24 mouse cellular contexts compared by ENCODE assay signal in genomic region chr13:22381128-22381527, GRCm38 (mm10). TPM values are rescaled to one million over a fixed set of nuclear protein-coding genes. Genes with fewer than 3 reads are reported as not detected.
DNase-seq lines count a peak whose midpoint lies in the region; ATAC-seq and TF ChIP-seq lines count a peak whose summit lies in the region.
"Not testable (repeated sequence)": the region's sequence is repeated elsewhere in the genome, so short reads cannot be mapped to it uniquely, and the experiment has no call there.
"Had no signal": no experiment of that assay in that cellular context is flagged by ENCODE, and none has a peak within 500 bp of the region (broad histone marks: within the 10 kb centered on the region; RNA-seq: fewer than 3 reads in every experiment).

No protein-coding gene starts in this region.

- H3K27me3 ChIP-seq in embryonic facial prominence, embryonic 14.5 days (replicated peaks; ENCODE audit: control insufficient read depth, insufficient read depth, low read length); lung, embryonic 14.5 days (ENCODE audit: insufficient read depth, low read length); stomach, embryonic 14.5 days (ENCODE audit: control insufficient read depth, insufficient read depth, low read length): not testable (repeated sequence)

- intact Hi-C loops in left cerebral cortex, adult 2 months (cut with DNase I): not testable (repeated sequence)

- H3K4me1 ChIP-seq in embryonic facial prominence, embryonic 14.5 days (ENCODE audit: control insufficient read depth, insufficient read depth, low read length); lung, embryonic 14.5 days (ENCODE audit: insufficient read depth); stomach, embryonic 14.5 days (ENCODE audit: control insufficient read depth, insufficient read depth, low read length): not testable (repeated sequence)

- 39% methylated on average over 3 of the region's 3 CpGs for WGBS in embryonic facial prominence, embryonic 14.5 days
- 63% methylated on average over 3 of the region's 3 CpGs for WGBS in lung, embryonic 14.5 days
- 52% methylated on average over 3 of the region's 3 CpGs for WGBS in stomach, embryonic 14.5 days

- not testable (repeated sequence) for H3K4me2 ChIP-seq in embryonic facial prominence, embryonic 14.5 days (ENCODE audit: low read depth, low read length); lung, embryonic 14.5 days; stomach, embryonic 14.5 days (replicated peaks; ENCODE audit: low read depth, low read length)

- not testable (repeated sequence) for H3K36me3 ChIP-seq in embryonic facial prominence, embryonic 14.5 days (ENCODE audit: control insufficient read depth, insufficient read depth, low read length); lung, embryonic 14.5 days (ENCODE audit: insufficient read depth); stomach, embryonic 14.5 days (ENCODE audit: control insufficient read depth, insufficient read depth, low read length)

- ATAC-seq in embryonic facial prominence, embryonic 14.5 days (ENCODE audit: low read depth); lung, embryonic 14.5 days (ENCODE audit: insufficient read depth): not testable (repeated sequence)
- ATAC-seq in stomach, embryonic 14.5 days (ENCODE audit: insufficient number of reproducible peaks, insufficient read depth, low FRiP score, low read depth): 0 out of 2 replicates have a peak, but pooled peaks have one; percentile 49

- peak overlapping the region; percentile 55 for H3K27ac ChIP-seq in embryonic facial prominence, embryonic 14.5 days (replicated peaks; ENCODE audit: low read depth, low read length)
- H3K27ac ChIP-seq in layer of hippocampus, adult 2 months: peak overlapping the region; percentile 81
- peak overlapping the region; percentile 67 for H3K27ac ChIP-seq in left cerebral cortex, adult 2 months
- H3K27ac ChIP-seq in lung, embryonic 14.5 days (ENCODE audit: low read depth): not testable (repeated sequence)
- peak overlapping the region; percentile 41; the same call in 1 of the 2 replicates for H3K27ac ChIP-seq in stomach, embryonic 14.5 days (ENCODE audit: low read length)

- not testable (repeated sequence) for H3K9me3 ChIP-seq in embryonic facial prominence, embryonic 14.5 days (ENCODE audit: control insufficient read depth, low read length); lung, embryonic 14.5 days (ENCODE audit: low read depth, low read length); stomach, embryonic 14.5 days (ENCODE audit: control insufficient read depth, low read depth, low read length)

- not testable (repeated sequence) for H3K4me3 ChIP-seq in embryonic facial prominence, embryonic 14.5 days (ENCODE audit: low read depth, low read length); layer of hippocampus, adult 2 months; left cerebral cortex, adult 2 months; lung, embryonic 14.5 days (ENCODE audit: low read depth, low read length); stomach, embryonic 14.5 days (ENCODE audit: low read depth, low read length)

- not testable (repeated sequence) for H3K9ac ChIP-seq in embryonic facial prominence, embryonic 14.5 days (ENCODE audit: low read depth, low read length); lung, embryonic 14.5 days; stomach, embryonic 14.5 days (replicated peaks; ENCODE audit: low read depth, low read length)

- TF ChIP-seq CTCF in layer of hippocampus, adult 2 months (conservative IDR thresholded peaks at IDR 0.05); left cerebral cortex, adult 2 months (IDR thresholded peaks at IDR 0.05); lung, embryonic 14.5 days (IDR thresholded peaks at IDR 0.05; ENCODE audit: low read depth): not testable (repeated sequence)

- DNase-seq in embryonic facial prominence, embryonic 14.5 days (ENCODE audit: low spot score): peak; percentile 69
- peak; percentile 8 to 14 for DNase-seq in heart, adult 9 months (ENCODE audit: low spot score in 2 of 2)
- DNase-seq in heart, postnatal 4 days: peak; percentile 14
- peak; percentile 45 to 67 for DNase-seq in layer of hippocampus, adult 2 months (ENCODE audit: low spot score in 2 of 2)
- peak in 1 of 2 experiments; percentile 18 for DNase-seq in left cerebral cortex, adult 2 months (ENCODE audit: extremely low spot score in 1 of 2, low spot score in 2 of 2)
- peak; percentile 4 for DNase-seq in lung, embryonic 14.5 days

RNA-seq across cellular contexts. Expression of gene Vmn1r199, which starts 1.5 kb away (rescaled TPM):
- polyA plus RNA-seq in embryonic facial prominence, embryonic 14.5 days (2014; fragmentation: Nextera tagmentation; extraction: Ambion mirVana): not detected in 2 replicates
- not detected for total RNA-seq in heart, postnatal 4 days (2021)
- not detected for total RNA-seq in layer of hippocampus, adult 2 months (2021)
- total RNA-seq in left cerebral cortex, adult 2 months (2021): not detected
- polyA plus RNA-seq in lung, embryonic 14.5 days (2014; fragmentation: Nextera tagmentation; extraction: Ambion mirVana): not detected in 2 replicates
- polyA plus RNA-seq in stomach, embryonic 14.5 days (2014; fragmentation: Nextera tagmentation; extraction: Ambion mirVana): not detected in 2 replicates
- total RNA-seq: adrenal gland, postnatal 25 days; common myeloid progenitor, adult 5-6 weeks; gastrocnemius, postnatal 14 days; layer of hippocampus, postnatal 25 days; liver, adult 2 months had no signal
- polyA plus RNA-seq: activated CD4-positive, CD25-positive, alpha-beta regulatory T cell, adult 4 months; C2C12; embryonic facial prominence, embryonic 12.5 days; heart, embryonic 10.5 days; hindbrain, embryonic 12.5 days; inflammation-experienced regulatory T-cells, adult 6 months; kidney, embryonic 14.5 days; liver, adult 2 months; midbrain, embryonic 12.5 days; neural tube, embryonic 13.5 days; Patski; thymus, adult 2 months; urinary bladder, adult 2 months had no signal

RNA-seq across cellular contexts. Expression of gene Vmn1r200, which starts 9.0 kb away (rescaled TPM):
- polyA plus RNA-seq in embryonic facial prominence, embryonic 14.5 days (2014; fragmentation: Nextera tagmentation; extraction: Ambion mirVana): 0.04 TPM in 1 of 2 replicates, not detected in the other
- total RNA-seq in heart, postnatal 4 days (2021): not detected
- not detected for total RNA-seq in layer of hippocampus, adult 2 months (2021)
- total RNA-seq in left cerebral cortex, adult 2 months (2021): not detected
- polyA plus RNA-seq in lung, embryonic 14.5 days (2014; fragmentation: Nextera tagmentation; extraction: Ambion mirVana): not detected in 2 replicates
- not detected in 2 replicates for polyA plus RNA-seq in stomach, embryonic 14.5 days (2014; fragmentation: Nextera tagmentation; extraction: Ambion mirVana)
- total RNA-seq: adrenal gland, postnatal 25 days; common myeloid progenitor, adult 5-6 weeks; gastrocnemius, postnatal 14 days; layer of hippocampus, postnatal 25 days; liver, adult 2 months had no signal
- polyA plus RNA-seq: activated CD4-positive, CD25-positive, alpha-beta regulatory T cell, adult 4 months; C2C12; embryonic facial prominence, embryonic 12.5 days; heart, embryonic 10.5 days; hindbrain, embryonic 12.5 days; inflammation-experienced regulatory T-cells, adult 6 months; kidney, embryonic 14.5 days; liver, adult 2 months; midbrain, embryonic 12.5 days; neural tube, embryonic 13.5 days; Patski; thymus, adult 2 months; urinary bladder, adult 2 months had no signal

RNA-seq across cellular contexts. Expression of gene Vmn1r198, which starts 31.0 kb away (rescaled TPM):
- not detected in 2 replicates for polyA plus RNA-seq in embryonic facial prominence, embryonic 14.5 days (2014; fragmentation: Nextera tagmentation; extraction: Ambion mirVana)
- not detected for total RNA-seq in heart, postnatal 4 days (2021)
- not detected for total RNA-seq in layer of hippocampus, adult 2 months (2021)
- not detected for total RNA-seq in left cerebral cortex, adult 2 months (2021)
- not detected in 2 replicates for polyA plus RNA-seq in lung, embryonic 14.5 days (2014; fragmentation: Nextera tagmentation; extraction: Ambion mirVana)
- polyA plus RNA-seq in stomach, embryonic 14.5 days (2014; fragmentation: Nextera tagmentation; extraction: Ambion mirVana): not detected in 2 replicates
- total RNA-seq: adrenal gland, postnatal 25 days; common myeloid progenitor, adult 5-6 weeks; gastrocnemius, postnatal 14 days; layer of hippocampus, postnatal 25 days; liver, adult 2 months had no signal
- polyA plus RNA-seq: C2C12; embryonic facial prominence, embryonic 12.5 days; heart, embryonic 10.5 days; hindbrain, embryonic 12.5 days; inflammation-experienced regulatory T-cells, adult 6 months; kidney, embryonic 14.5 days; liver, adult 2 months; midbrain, embryonic 12.5 days; neural tube, embryonic 13.5 days; Patski; thymus, adult 2 months; urinary bladder, adult 2 months had no signal

RNA-seq across cellular contexts. Expression of gene Vmn1r197, which starts 56.7 kb away (rescaled TPM):
- polyA plus RNA-seq in embryonic facial prominence, embryonic 14.5 days (2014; fragmentation: Nextera tagmentation; extraction: Ambion mirVana): 0.26 TPM in 1 of 2 replicates, not detected in the other
- not detected for total RNA-seq in heart, postnatal 4 days (2021)
- not detected for total RNA-seq in layer of hippocampus, adult 2 months (2021)
- total RNA-seq in left cerebral cortex, adult 2 months (2021): not detected
- not detected in 2 replicates for polyA plus RNA-seq in lung, embryonic 14.5 days (2014; fragmentation: Nextera tagmentation; extraction: Ambion mirVana)
- not detected in 2 replicates for polyA plus RNA-seq in stomach, embryonic 14.5 days (2014; fragmentation: Nextera tagmentation; extraction: Ambion mirVana)
- total RNA-seq: adrenal gland, postnatal 25 days; common myeloid progenitor, adult 5-6 weeks; gastrocnemius, postnatal 14 days; layer of hippocampus, postnatal 25 days; liver, adult 2 months had no signal
- polyA plus RNA-seq: C2C12; embryonic facial prominence, embryonic 12.5 days; heart, embryonic 10.5 days; hindbrain, embryonic 12.5 days; kidney, embryonic 14.5 days; liver, adult 2 months; midbrain, embryonic 12.5 days; neural tube, embryonic 13.5 days; Patski; thymus, adult 2 months; urinary bladder, adult 2 months had no signal
